Mouse (Mus musculus): ENCODE measurements around the gene Trim8. TPM values are rescaled to one million over a fixed set of nuclear protein-coding genes. Genes with fewer than 3 reads are reported as not detected.

Gene Trim8
- polyA plus RNA-seq, 1 experiment from 2014 or later: 22.0 TPM

GRCm38 (mm10) chr19:46558631-46559030 lies 57.1 kb downstream of the Trim8 start:
- Histone ChIP-seq H3K4me1 (peaks cover 28% of the 10 kb centered on the region), H3K27me3 (ENCODE audit: insufficient read depth, poor library complexity, severe bottlenecking) (no peaks in the 10 kb centered on the region), H3K9me3 (no peaks in the 10 kb centered on the region), H3K27ac (no peak overlapping the region), H3K36me3 (peaks cover 26% of the 10 kb centered on the region), H3K4me3 (no peak overlapping the region)
- WGBS: 66% methylated on average over 12 of the region's 12 CpGs
- DNase-seq (ENCODE audit: low spot score): no peak

- Histone ChIP-seq H3K4me1 (peaks cover 28% of the 10 kb centered on the region), H3K9me3 (no peaks in the 10 kb centered on the region), H3K36me3 (peaks cover 18% of the 10 kb centered on the region), H3K4me3 (no peak overlapping the region), H3K27me3 (ENCODE audit: insufficient read depth, poor library complexity, severe bottlenecking) (no peaks in the 10 kb centered on the region), H3K27ac (peak overlapping the region; percentile 64)
- 31% methylated on average over 1 of the region's 1 CpGs for WGBS
- no peak for DNase-seq (ENCODE audit: low spot score)
Measured at GRCm38 (mm10) chr19:46562132-46562531, 60.6 kb downstream of the Trim8 start.

GRCm38 (mm10) chr19:46562581-46563515 lies 61.3 kb downstream of the Trim8 start:
- Histone ChIP-seq H3K27ac (peak overlapping the region; percentile 70), H3K9me3 (no peaks in the 10 kb centered on the region), H3K4me3 (no peak overlapping the region), H3K4me1 (peaks cover 28% of the 10 kb centered on the region), H3K36me3 (peaks cover 17% of the 10 kb centered on the region), H3K27me3 (ENCODE audit: insufficient read depth, poor library complexity, severe bottlenecking) (no peaks in the 10 kb centered on the region)
- 68% methylated on average over 14 of the region's 14 CpGs for WGBS
- DNase-seq (ENCODE audit: low spot score): no peak

- DNase-seq (ENCODE audit: low spot score): no peak
- Histone ChIP-seq H3K4me3 (no peak overlapping the region), H3K27ac (peak overlapping the region; percentile 70; the same call in 1 of the 2 replicates), H3K9me3 (no peaks in the 10 kb centered on the region), H3K36me3 (peaks cover 14% of the 10 kb centered on the region), H3K27me3 (ENCODE audit: insufficient read depth, poor library complexity, severe bottlenecking) (no peaks in the 10 kb centered on the region), H3K4me1 (peaks cover 28% of the 10 kb centered on the region)
- 72% methylated on average over 4 of the region's 4 CpGs for WGBS
Measured at GRCm38 (mm10) chr19:46563603-46564002, 62.1 kb downstream of the Trim8 start.

GRCm38 (mm10) chr19:46564043-46564462 lies 62.6 kb downstream of the Trim8 start:
- Histone ChIP-seq H3K4me1 (peaks cover 23% of the 10 kb centered on the region), H3K9me3 (no peaks in the 10 kb centered on the region), H3K4me3 (no peak overlapping the region), H3K36me3 (peaks cover 13% of the 10 kb centered on the region), H3K27ac (peak overlapping the region; percentile 70; the same call in 1 of the 2 replicates), H3K27me3 (ENCODE audit: insufficient read depth, poor library complexity, severe bottlenecking) (no peaks in the 10 kb centered on the region)
- DNase-seq (ENCODE audit: low spot score): no peak
- 78% methylated on average over 14 of the region's 14 CpGs for WGBS

Other genes starting within 250 kb of the Trim8 start
- gene Nfkb2, start 197.4 kb upstream of the Trim8 start, polyA plus RNA-seq (2016; fragmentation: Nextera tagmentation; extraction: Ambion mirVana): 5.9 and 7.2 TPM in 2 replicates
- 6.9 and 10.1 TPM in 2 replicates for gene Psd, start 174.5 kb upstream of the Trim8 start, polyA plus RNA-seq (2016; fragmentation: Nextera tagmentation; extraction: Ambion mirVana)
- gene Fbxl15, start 173.5 kb upstream of the Trim8 start, polyA plus RNA-seq (2016; fragmentation: Nextera tagmentation; extraction: Ambion mirVana): 10.3 and 11.3 TPM in 2 replicates
- 146 and 153 TPM in 2 replicates for gene Cuedc2, start 163.0 kb upstream of the Trim8 start, polyA plus RNA-seq (2016; fragmentation: Nextera tagmentation; extraction: Ambion mirVana)
- gene Mfsd13a, start 160.6 kb upstream of the Trim8 start, polyA plus RNA-seq (2016; fragmentation: Nextera tagmentation; extraction: Ambion mirVana): 5.5 and 9.0 TPM in 2 replicates
- gene 2310034G01Rik, start 151.4 kb upstream of the Trim8 start, polyA plus RNA-seq (2016; fragmentation: Nextera tagmentation; extraction: Ambion mirVana): 0.51 and 0.84 TPM in 2 replicates
- 124 and 137 TPM in 2 replicates for gene Actr1a, start 106.0 kb upstream of the Trim8 start, polyA plus RNA-seq (2016; fragmentation: Nextera tagmentation; extraction: Ambion mirVana)
- 30.9 and 32.8 TPM in 2 replicates for gene Sufu, start 104.8 kb upstream of the Trim8 start, polyA plus RNA-seq (2016; fragmentation: Nextera tagmentation; extraction: Ambion mirVana)
- gene Arl3, start 71.5 kb downstream of the Trim8 start, polyA plus RNA-seq (2016; fragmentation: Nextera tagmentation; extraction: Ambion mirVana): 112 and 134 TPM in 2 replicates
- gene Sfxn2, start 71.7 kb downstream of the Trim8 start, polyA plus RNA-seq (2016; fragmentation: Nextera tagmentation; extraction: Ambion mirVana): 14.2 and 14.5 TPM in 2 replicates
- gene Wbp1l, start 97.4 kb downstream of the Trim8 start, polyA plus RNA-seq (2016; fragmentation: Nextera tagmentation; extraction: Ambion mirVana): 53.9 and 61.8 TPM in 2 replicates
- 0.40 and 1.2 TPM in 2 replicates for gene Cyp17a1, start 171.5 kb downstream of the Trim8 start, polyA plus RNA-seq (2016; fragmentation: Nextera tagmentation; extraction: Ambion mirVana)
- 13.7 and 17.0 TPM in 2 replicates for gene Borcs7, start 188.2 kb downstream of the Trim8 start, polyA plus RNA-seq (2016; fragmentation: Nextera tagmentation; extraction: Ambion mirVana)
- gene As3mt, start 205.8 kb downstream of the Trim8 start, polyA plus RNA-seq (2016; fragmentation: Nextera tagmentation; extraction: Ambion mirVana): 46.2 and 55.0 TPM in 2 replicates